Mouse (Mus musculus): ENCODE results near the gene Rbpms2.
"Not testable (repeated sequence)": the region's sequence is repeated elsewhere in the genome, so short reads cannot be mapped to it uniquely, and the experiment has no call there.

Rbpms2 gene

GRCm38 (mm10) chr9:65657218-65657617, 27.8 kb downstream of the Rbpms2 start:
- no peak for DNase-seq (ENCODE audit: low spot score)

GRCm38 (mm10) chr9:65661029-65661428, 31.6 kb downstream of the Rbpms2 start:
- no peak for DNase-seq (ENCODE audit: low spot score)

- DNase-seq (ENCODE audit: low spot score): no peak
These were observed 32.0 kb downstream of the Rbpms2 start for GRCm38 (mm10) chr9:65661493-65661892.

- no peak for DNase-seq (ENCODE audit: low spot score)
These were observed 34.7 kb downstream of the Rbpms2 start for GRCm38 (mm10) chr9:65664163-65664562.

- DNase-seq (ENCODE audit: low spot score): no peak
These were observed 36.6 kb downstream of the Rbpms2 start for GRCm38 (mm10) chr9:65666042-65666441.

- DNase-seq (ENCODE audit: low spot score): no peak
These were observed 38.3 kb downstream of the Rbpms2 start, which contains the start of gene Oaz2 for GRCm38 (mm10) chr9:65667701-65668100. Gene Oaz2, plus strand, starts transcription at chr9:65668001.

GRCm38 (mm10) chr9:65671431-65671931, 42.0 kb downstream of the Rbpms2 start:
- DNase-seq (ENCODE audit: low spot score): no peak

- DNase-seq (ENCODE audit: low spot score): no peak
These were observed 43.5 kb downstream of the Rbpms2 start for GRCm38 (mm10) chr9:65672996-65673395.

GRCm38 (mm10) chr9:65675461-65676357, 46.3 kb downstream of the Rbpms2 start:
- no peak for DNase-seq (ENCODE audit: low spot score)

GRCm38 (mm10) chr9:65676358-65677118, 47.1 kb downstream of the Rbpms2 start:
- peak; percentile 92 for DNase-seq (ENCODE audit: low spot score)

GRCm38 (mm10) chr9:65677119-65677462, 47.6 kb downstream of the Rbpms2 start:
- DNase-seq (ENCODE audit: low spot score): no peak

- no peak for DNase-seq (ENCODE audit: low spot score)
These were observed 49.8 kb downstream of the Rbpms2 start for GRCm38 (mm10) chr9:65679181-65679761.

GRCm38 (mm10) chr9:65680938-65681633, 51.6 kb downstream of the Rbpms2 start:
- no peak for DNase-seq (ENCODE audit: low spot score)

GRCm38 (mm10) chr9:65681634-65681940, 52.1 kb downstream of the Rbpms2 start:
- DNase-seq (ENCODE audit: low spot score): no peak

GRCm38 (mm10) chr9:65682183-65682582, 52.7 kb downstream of the Rbpms2 start:
- DNase-seq (ENCODE audit: low spot score): no peak

GRCm38 (mm10) chr9:65682994-65683393, 53.5 kb downstream of the Rbpms2 start:
- DNase-seq (ENCODE audit: low spot score): no peak

GRCm38 (mm10) chr9:65684704-65685103, 55.3 kb downstream of the Rbpms2 start:
- no peak for DNase-seq (ENCODE audit: low spot score)

GRCm38 (mm10) chr9:65689869-65690268, 60.4 kb downstream of the Rbpms2 start:
- not testable (repeated sequence) for DNase-seq (ENCODE audit: low spot score)

- no peak for DNase-seq (ENCODE audit: low spot score)
These were observed 63.0 kb downstream of the Rbpms2 start for GRCm38 (mm10) chr9:65692466-65692865.

- no peak for DNase-seq (ENCODE audit: low spot score)
These were observed 63.6 kb downstream of the Rbpms2 start for GRCm38 (mm10) chr9:65692959-65693603.

GRCm38 (mm10) chr9:65695646-65696045, 66.2 kb downstream of the Rbpms2 start:
- peak; percentile 68 for DNase-seq (ENCODE audit: low spot score)

- no peak for DNase-seq (ENCODE audit: low spot score)
These were observed 66.9 kb downstream of the Rbpms2 start for GRCm38 (mm10) chr9:65696337-65696736.
